Mouse (Mus musculus) inflammation-experienced regulatory T-cells, adult 6 months (primary cell): ENCODE results near the gene Adipor2. TPM values are rescaled to one million over a fixed set of nuclear protein-coding genes. Genes with fewer than 3 reads are reported as not detected.

Experiments used
- ATAC-seq: one replicate; pipeline ENCODE4 v1.8.0; 2017
- polyA plus RNA-seq, 3 experiments: library from polyadenylated mRNA; unstranded; fragments of 100-300 nt; shearing (Covaris generic); gene quantifications; one replicate each; pipeline ENCODE4 v1.2.1; 2017

Gene Adipor2
- polyA plus RNA-seq, 3 experiments from 2014 or later: 9.3 to 9.7 (median 9.4) TPM

- no peak for ATAC-seq
Observed at GRCm38 (mm10) chr6:119312381-119312780, 105.1 kb downstream of the Adipor2 start.

GRCm38 (mm10) chr6:119310176-119310575 lies 107.3 kb downstream of the Adipor2 start:
- ATAC-seq: no peak

- ATAC-seq: no peak
Observed at GRCm38 (mm10) chr6:119307867-119308413, 109.6 kb downstream of the Adipor2 start.

GRCm38 (mm10) chr6:119303331-119303730 lies 114.2 kb downstream of the Adipor2 start:
- no peak for ATAC-seq

Other genes starting within 250 kb of the Adipor2 start
- gene Dcp1b, start 242.5 kb downstream of the Adipor2 start, polyA plus RNA-seq: 10 to 100 TPM; 15.7 to 16.9 (median 15.8) TPM
- gene Cacna1c, start 221.3 kb downstream of the Adipor2 start, polyA plus RNA-seq: 1 to 10 TPM in 1 of 3 experiments, not detected in 2; 1.1 TPM
- gene Cacna2d4, start 181.2 kb downstream of the Adipor2 start, polyA plus RNA-seq: 1 to 10 TPM; 4.5 to 8.3 (median 6.9) TPM
- gene Lrtm2, start 86.9 kb downstream of the Adipor2 start, polyA plus RNA-seq: under 1 TPM in 2 of 3 experiments, not detected in 1; 0.09 to 0.26 TPM
- gene Fbxl14, start 62.0 kb upstream of the Adipor2 start, polyA plus RNA-seq: 10 to 100 TPM; 13.8 to 15.1 (median 14.3) TPM
- under 1 TPM in 1 of 3 experiments, not detected in 2; 0.16 TPM for gene Wnt5b, start 126.6 kb upstream of the Adipor2 start, polyA plus RNA-seq